Mouse (Mus musculus) right cerebral cortex, postnatal 14 days (tissue): ENCODE data around the gene Ndnf.
A peak's percentile ranks its signal among the peaks of the same experiment; 100 is the strongest.

Experiments used
- DNase-seq: peaks from one replicate; pipeline ENCODE4 v3.0.0; 2022

Ndnf gene

DNA sequence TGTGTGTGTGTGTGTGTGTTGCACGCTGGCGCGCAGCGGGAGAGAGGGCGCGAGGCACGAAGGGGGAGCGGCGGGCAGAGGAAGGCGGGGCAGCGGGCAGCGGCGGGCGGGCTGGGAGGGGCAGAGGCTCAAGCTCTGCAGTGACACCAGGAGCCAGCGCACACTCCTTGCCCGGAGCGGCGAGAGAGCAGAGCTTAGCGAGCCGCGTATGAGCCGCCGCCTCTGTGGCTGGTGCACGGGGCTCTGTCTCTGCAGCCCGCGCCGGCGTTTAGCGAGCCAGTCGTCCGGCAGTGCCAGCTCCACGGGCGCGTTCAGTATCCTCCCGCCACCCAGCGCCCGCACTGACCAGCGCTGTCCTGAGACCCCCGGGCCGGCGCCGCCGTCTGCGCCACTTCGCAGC lies at the start of gene Ndnf:
Gene Ndnf, plus strand, starts transcription at position 140 of the 400 bp plus-strand sequence.
- DNase-seq = peak; percentile 50

DNA sequence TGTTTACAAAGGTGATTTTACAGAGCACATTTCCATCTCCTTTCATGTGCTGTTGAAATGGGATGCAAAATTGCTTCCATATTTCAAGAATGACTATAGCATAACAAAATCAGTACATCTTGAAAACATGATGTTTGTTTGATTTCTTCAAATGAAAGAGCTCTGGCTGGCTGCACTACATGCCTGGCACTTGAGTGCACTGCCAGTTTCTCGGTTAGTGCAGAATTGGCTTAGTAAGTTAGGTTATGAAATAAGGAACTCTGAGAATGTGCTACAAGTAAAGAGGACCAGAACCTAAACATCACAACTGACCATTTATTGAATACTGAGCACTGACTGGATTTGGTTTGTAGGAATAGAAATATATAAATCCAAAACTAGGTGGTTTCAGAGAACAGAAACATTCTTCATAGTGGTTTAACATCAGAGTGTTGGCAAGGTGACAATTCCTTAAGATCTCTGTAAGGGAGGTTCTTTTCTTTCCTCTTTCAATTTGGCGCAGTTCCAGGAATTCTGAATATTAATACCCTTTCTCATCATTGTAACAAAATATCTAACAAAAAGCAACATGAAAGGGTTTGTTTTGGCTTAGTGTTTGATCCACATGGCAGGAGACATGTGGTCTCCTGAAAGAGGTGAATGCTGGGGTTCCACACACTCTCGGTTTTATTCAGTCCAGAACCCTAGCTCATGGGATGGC lies 48.2 kb upstream of the Ndnf start:
- no peak for DNase-seq

DNA sequence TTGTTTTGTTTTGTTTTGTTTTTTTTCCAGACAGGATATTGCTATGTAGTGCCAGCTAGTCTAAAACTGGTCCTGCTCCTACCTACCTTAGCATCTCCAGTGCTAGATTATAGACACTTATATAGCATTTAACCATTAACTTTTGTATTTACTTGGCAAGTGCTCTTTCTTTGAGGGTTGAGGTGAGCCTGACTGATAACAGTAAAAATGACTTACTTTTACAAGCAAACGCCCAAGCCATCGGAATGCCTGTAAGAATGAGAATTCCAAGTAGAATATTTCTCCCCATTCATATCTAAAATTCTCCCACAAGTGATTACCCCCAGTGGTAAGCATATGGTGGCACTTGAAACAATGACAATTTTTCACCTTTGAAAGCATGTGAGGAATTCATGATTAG lies 40.8 kb upstream of the Ndnf start:
- DNase-seq = no peak

- no peak for DNase-seq
Observed at GRCm38 (mm10) chr6:65632184-65632583, 39.2 kb upstream of the Ndnf start.

- DNase-seq = no peak
Observed at GRCm38 (mm10) chr6:65642431-65642830, 29.0 kb upstream of the Ndnf start.

- no peak for DNase-seq
Observed at GRCm38 (mm10) chr6:65644110-65644509, 27.3 kb upstream of the Ndnf start.

DNA sequence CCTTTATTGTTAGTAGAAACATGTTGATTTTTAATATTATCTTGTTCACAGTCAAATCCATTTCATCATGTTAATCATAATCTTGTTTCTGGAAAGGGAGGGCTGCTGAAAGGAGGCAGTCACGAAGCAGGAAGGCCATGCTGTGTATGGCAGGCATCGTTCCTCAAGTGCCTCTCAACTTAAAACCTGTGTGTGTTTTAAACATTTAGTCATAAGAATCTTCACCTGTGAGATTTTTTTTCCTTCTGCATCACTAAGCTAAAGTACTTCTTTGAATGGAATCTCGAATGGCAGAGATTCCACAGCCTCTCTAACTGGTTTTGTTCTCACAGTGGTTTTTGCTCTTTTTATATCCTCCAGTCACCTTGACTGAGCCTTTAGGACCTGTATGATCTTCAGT lies 25.0 kb upstream of the Ndnf start:
- DNase-seq = no peak

DNA sequence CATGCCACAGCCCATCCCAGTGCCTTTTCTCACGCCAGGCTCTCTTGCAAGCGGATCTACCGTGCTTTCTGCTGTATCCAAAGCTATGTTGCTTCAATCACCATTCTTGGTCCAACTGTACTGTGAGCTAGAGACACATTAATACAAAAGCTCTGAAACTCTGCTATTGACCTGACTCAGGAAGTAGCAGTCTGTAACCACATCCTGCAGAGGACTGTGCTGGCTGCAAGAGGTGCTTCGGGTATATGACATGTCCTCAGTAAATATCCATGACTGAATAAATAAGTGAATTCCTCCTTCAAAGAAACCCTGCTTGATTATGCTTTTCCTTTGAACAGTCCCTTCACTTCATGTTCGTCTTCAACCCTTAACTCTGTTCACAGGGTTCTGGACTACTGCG lies 23.7 kb upstream of the Ndnf start:
- DNase-seq = no peak

- no peak for DNase-seq
Observed at GRCm38 (mm10) chr6:65651376-65651775, 20.0 kb upstream of the Ndnf start.

- DNase-seq = no peak
Observed at GRCm38 (mm10) chr6:65661272-65661671, 10.1 kb upstream of the Ndnf start.

- no peak for DNase-seq
Observed at GRCm38 (mm10) chr6:65662050-65662449, 9.3 kb upstream of the Ndnf start.

DNA sequence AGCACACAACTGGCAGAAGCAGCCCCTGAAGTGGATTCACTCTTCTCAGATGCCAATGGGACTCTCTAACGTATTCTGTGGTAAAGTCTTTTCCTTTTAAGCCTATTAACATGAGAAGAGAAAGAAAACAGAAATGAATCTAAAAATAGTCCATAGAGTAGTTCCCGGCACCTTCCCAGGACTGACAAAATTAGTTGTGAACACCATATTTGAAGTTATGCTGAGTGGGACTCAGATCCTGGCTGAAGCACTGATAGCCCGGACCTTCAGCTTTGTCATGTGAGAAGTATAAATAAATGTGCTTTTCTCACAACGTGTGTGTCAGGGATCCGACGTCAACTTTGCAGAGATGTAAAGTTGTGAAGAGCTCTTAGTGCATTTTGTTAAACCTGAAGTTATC lies 7.4 kb upstream of the Ndnf start:
- no peak for DNase-seq

DNA sequence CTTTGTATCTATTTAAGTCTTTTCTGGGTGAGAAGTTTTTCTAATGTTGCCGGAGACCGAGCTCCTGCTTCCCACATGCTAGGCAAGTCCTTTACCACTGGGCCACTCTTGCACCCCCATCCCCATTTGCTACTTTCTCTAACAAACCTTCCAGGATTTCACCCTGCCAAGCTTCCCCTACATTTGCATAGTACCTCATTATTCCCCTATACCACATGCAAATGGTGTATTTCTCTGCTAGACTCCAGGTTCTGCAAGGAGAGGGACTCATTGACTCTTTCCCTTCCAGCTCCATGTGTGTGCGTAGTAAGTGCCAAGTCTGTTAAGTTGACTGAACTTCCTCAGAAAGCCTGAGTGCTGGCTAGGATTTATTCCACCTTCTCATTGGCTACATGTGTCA lies 5.1 kb upstream of the Ndnf start:
- DNase-seq = no peak

DNA sequence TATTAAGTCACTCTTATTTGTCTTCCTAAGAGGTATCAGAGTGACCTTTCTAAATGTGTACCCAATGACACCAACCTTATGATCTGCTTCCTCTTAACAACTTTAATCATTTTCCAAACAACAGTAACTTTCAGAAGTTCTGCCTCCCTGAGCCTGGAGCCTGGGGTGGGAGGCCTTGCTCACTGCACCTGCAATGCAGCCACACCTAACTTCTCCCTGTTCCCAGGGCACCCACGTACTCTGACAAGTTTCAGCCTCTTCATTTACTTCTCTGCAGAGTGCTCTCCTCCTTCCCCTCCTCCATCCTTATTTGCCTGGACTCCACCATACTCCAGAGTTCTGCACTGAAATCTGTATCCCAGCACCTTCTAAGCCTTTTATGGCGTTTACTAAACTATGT lies 1.4 kb upstream of the Ndnf start:
- DNase-seq = no peak

GRCm38 (mm10) chr6:65670981-65671411 lies 394 bp upstream of the Ndnf start:
- no peak for DNase-seq

DNA sequence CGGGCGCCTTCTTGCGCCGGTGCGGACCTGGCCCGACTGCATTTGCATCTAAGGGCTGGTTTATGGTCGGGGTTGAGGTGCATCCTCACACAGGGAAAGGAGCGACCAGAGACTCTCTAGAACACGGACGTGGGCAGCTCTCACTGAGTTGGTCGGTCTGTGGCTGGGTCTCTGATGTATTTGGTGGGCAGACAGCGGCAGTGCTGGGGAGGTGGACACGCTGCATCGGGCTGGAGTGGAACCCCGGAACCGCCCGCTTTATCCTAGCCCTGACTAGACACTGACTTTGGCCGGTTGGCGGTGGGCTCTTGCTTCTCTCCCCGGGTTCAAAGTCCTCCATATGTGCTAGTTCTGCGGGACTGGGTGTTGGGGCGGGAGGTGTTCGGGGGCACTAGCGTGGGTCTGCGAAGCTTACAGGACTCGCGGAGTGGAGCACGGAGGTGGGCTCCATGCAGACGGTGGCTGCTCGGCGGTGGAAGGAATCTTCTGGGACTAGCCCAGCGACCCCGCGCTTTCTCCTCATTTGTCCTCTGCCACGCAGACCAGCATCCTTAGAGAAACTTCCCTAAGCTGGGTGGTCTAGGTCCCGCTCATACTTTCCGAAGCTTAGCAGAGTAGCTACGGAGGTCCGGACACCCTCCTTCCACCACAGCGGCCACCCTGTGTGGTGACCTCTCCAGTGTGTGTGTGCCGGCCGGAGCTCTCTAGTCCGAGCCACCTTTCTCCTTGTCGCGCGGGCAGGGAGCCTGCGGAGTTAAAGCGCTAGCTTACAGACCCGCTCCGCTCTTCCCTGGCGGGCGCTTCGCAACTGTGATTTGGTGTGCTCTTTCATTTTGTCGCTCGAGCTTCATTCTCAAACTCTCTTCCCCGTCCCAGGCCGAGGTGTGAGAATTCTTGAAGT lies 991 bp downstream of the Ndnf start:
- peak; percentile 25 for DNase-seq

GRCm38 (mm10) chr6:65693938-65694337 lies 22.5 kb downstream of the Ndnf start:
- no peak for DNase-seq

DNA sequence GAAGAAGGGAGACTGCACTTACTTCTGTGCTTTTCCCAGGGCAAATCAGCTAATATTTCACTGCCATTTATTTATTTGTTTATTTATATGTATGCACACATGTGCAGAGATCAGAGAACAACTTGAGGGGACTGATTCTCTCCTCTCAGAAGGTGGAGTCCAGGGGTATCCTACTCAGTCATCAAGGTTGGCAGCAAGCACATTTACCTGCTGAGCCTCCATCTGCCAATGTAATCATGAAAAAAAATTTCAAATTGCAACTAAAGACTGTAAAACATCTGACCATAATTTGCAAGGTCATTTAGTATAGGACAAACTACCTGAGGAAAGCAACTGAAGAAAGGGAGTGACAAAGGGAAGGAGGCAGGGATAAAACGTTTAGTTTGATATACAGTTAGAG lies 49.3 kb downstream of the Ndnf start:
- no peak for DNase-seq

- no peak for DNase-seq
Observed at GRCm38 (mm10) chr6:65725677-65726076, 54.3 kb downstream of the Ndnf start.

GRCm38 (mm10) chr6:65728261-65728660 lies 56.9 kb downstream of the Ndnf start:
- no peak for DNase-seq

DNA sequence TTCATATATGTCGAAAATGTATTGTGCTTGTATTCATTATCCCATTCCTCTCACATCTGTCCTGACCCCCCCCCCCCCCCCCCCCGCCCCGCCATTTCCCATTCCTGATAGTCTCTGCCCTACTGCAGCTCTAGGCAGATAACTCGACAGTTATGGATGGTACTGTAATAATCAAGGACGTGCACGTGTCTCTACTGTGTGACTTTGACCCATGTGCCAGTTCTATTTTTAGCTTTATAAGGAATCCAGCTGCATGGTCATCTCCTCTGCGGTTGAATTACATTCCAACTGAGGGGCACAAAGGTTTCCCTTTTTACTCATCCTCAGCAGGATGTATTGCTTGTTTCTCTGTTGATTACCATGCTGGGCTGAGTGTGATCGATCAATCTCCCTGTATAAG lies 68.1 kb downstream of the Ndnf start:
- DNase-seq = no peak

DNA sequence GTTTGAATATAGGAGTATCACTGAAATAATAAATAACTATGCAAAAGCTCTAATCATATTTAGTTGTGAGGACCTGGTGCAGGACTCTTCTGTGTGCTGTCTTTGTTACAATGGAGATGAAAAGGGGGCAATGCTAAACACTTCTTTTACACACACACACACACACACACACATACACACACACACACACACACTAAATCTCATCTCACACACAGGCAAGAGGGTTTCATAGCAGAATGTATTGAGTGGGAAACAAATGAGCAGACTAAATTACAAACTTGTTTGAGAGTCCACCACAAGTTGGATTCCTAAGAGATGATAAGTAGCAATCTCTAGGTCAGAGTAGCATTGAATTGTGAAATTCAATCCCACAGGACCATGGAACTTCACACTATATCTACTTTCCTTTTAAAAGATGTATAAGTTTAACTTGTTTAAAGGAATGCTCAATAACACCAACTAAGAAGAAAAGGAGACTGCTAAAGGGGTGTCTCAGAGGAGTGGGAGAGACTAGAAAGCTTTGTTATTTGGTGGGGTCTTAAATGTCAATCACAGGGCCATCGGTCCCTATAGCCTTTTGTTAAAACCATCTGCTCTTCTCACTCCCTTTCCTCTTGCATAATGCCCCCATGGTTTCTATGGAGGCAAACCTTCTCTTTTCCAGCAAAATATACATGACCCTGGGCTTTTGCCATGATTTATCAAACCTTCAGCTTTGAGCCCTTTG lies 71.9 kb downstream of the Ndnf start:
- DNase-seq = no peak

- DNase-seq = no peak
Observed at GRCm38 (mm10) chr6:65743871-65744202, 72.4 kb downstream of the Ndnf start.

- DNase-seq = no peak
Observed at GRCm38 (mm10) chr6:65758214-65758613, 86.8 kb downstream of the Ndnf start.
